Mouse (Mus musculus) 3134 (cell line): ENCODE results near the gene Gm16253.
"Not testable (repeated sequence)": the region's sequence is repeated elsewhere in the genome, so short reads cannot be mapped to it uniquely, and the experiment has no call there.

Experiments used
- DNase-seq: peaks from one replicate; pipeline ENCODE4 v3.0.0-alpha.2; 2011; ENCODE audit warnings: low spot score; ENCODE audit not compliant: insufficient read length; ENCODE audit errors: extremely low read depth

Gm16253 gene

DNA sequence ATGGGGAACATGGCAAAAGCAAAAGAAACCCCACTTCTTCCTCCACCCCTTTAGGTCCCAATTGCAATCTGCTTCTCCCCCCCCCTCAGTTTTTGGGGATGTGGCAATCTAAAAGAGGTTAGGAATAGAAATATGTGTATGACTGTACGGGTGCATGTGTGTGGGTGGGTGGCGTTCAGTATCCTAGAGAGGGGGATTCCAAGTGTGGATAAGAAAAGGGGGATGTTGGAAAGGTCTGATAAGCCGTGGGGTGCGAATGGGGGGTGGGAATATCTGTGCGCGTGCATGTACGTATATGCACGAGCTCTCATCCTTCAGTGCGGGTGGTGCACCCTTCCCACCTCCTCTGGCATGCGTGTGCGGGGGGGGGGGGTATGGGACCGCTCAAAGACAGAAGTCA, 20.1 kb downstream of the Gm16253 start:
- DNase-seq = no peak

DNA sequence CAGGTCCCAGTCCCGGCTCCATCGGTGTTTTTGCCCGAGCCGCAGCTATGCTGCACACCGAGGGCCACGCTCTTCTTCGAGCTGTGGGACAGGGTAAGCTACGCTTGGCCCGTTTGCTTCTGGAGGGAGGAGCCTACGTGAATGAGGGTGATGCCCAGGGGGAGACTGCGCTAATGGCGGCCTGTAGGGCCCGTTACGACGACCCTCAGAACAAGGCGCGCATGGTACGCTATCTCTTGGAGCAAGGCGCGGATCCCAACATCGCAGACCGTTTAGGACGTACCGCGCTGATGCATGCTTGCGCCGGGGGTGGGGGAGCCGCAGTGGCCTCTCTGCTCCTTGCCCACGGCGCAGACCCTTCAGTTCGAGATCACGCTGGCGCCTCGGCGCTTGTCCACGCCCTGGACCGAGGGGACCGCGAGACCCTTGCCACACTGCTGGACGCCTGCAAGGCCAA, 20.7 kb downstream of the Gm16253 start:
- no peak for DNase-seq

- DNase-seq = no peak
Measured at GRCm38 (mm10) chr3:96598156-96599068, 21.6 kb downstream of the Gm16253 start.

DNA sequence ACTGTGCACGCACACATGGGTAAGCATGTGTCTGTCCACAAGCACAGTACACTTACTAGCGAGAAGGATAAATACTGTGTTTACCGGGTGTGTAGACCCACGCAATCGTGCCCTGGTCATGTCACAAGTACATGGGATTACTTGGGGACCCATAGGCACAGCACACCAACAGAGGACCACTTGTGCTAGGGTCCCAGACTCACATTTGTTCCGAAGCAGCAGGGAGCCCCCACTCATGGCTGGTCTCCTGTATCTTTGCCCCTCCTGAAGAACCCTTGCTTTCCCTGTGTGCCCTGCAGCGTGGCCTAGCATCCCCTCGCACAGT, 22.2 kb downstream of the Gm16253 start:
- no peak for DNase-seq

DNA sequence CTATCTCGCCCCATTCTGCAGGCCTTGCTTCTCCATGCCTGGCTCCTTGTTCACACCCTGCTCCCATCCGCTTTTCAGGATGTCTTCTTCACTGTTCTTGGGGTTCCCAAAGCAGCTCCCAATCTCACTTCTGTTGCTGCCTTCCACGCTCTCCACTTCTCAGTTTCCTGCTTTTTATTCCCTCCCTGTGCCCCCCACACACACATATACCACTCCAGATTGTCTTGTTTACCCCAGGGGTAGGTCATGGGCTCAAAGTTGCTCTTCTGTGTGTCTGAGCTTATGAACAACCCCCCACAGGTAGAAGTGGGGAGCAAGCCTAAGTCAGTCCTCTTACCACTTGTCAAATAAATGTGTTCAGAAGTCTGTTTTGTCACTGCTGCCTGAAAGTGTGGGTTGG, 22.6 kb downstream of the Gm16253 start:
- no peak for DNase-seq

DNA sequence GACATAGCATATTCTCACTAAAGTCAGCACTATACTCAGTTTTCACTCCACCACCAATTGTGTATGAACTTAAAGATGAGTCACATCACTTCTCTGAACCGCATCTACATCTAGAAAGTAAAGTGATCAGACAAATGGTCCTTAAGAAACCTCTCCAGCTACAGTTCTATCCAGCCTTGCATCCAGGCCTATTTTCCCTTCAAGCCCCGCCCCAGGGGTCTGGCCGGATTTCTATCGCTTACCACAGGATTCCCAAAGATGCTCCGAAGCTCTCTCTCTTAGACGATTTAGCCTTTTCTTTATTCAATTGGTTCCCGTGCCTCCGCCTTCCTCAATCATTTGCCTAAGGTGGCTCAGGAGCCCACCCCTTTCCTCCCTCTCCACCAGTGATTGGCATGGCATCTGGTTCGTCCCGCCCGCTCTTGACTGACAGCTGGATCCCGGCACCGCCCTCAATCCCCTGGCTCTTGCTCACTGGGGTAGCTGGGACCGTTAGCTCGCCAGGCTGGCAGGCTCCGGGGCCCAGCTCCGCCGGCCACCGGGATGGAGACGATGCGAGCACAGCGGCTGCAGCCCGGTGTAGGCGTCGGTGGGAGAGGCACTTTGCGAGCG, 24.0 kb downstream of the Gm16253 start, which contains the start of gene Lix1l:
Gene Lix1l (plus strand): TSS at position 511 of the 612 bp plus-strand sequence.
- DNase-seq = peak; percentile 98

- peak; percentile 82 for DNase-seq
Measured at GRCm38 (mm10) chr3:96601251-96601787, 24.5 kb downstream of the Gm16253 start.

DNA sequence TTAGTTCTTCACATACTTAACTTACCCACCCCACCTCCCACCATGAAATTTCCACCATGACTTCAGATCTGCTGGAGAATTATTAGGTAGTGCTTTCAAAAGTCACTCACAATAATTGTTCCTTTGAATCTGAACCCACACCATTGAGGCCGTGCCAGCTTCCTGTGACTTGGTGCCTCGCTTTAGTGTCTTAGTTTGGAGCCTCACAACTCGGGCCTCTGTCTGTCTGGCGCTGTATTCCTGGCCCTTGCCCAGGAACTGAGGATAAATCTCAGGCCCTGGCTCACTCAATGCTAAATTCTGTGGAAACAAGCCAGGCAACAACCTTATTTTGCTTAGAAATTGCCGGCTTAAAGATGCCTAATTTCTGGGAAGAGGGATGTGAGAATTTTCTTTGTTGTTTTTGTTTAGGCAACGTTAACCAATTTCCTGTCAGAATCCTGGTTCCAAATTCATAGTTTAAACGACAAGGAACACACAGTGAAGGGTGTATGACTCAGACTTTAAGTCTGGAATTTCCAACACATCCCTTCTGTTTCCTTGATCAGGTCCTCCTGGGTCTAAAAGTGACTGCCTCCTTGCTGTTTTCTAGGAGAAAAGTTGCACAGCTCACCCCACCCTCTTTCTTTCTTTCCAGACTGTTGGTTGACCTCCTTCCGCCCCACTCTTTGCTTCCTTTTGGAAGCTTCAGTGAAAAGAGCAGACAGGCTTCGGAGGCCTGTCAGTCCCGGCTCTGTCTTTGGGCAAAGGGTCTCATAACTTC, 25.3 kb downstream of the Gm16253 start:
- DNase-seq = no peak

- no peak for DNase-seq
Measured at GRCm38 (mm10) chr3:96602704-96603084, 25.9 kb downstream of the Gm16253 start.

GRCm38 (mm10) chr3:96603311-96603710, 26.5 kb downstream of the Gm16253 start:
- DNase-seq = no peak

DNA sequence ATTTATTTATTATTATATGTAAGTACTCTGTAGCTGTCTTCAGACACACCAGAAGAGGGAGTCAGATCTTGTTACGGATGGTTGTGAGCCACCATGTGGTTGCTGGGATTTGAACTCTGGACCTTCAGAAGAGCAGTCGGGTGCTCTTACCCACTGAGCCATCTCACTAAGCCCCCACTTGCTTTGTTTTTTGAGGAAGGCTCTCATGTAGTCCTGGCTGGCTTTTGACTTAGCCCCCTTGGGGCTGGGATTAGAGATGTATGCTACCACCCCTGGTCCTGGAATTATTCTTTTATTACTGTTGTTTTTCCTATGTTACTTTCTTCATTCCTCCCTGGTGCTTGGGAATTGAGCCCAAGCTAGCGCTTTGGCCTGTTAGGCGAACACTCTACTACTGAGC, 29.2 kb downstream of the Gm16253 start:
- not testable (repeated sequence) for DNase-seq

- DNase-seq = no peak
Measured at GRCm38 (mm10) chr3:96606618-96607017, 29.8 kb downstream of the Gm16253 start.

DNA sequence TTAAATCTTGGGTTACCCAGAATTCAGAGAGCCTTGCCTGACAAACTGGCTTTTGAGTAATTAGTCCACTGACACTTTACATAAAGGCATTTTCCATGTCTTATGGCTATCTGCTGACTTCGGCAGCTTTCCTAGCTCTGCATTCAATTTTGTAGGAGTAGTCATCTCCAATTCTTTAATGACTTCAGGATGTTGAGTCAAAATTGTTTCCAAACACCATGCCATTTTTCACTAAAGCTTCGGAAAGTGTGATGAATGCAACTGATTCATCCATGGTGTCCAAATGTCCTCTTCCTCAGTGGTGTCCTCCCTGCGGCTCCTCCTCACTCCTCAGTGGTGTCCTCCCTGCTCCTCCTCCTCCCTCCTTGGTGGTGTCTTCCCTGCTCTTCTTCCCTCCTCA, 41.2 kb downstream of the Gm16253 start:
- DNase-seq = no peak

GRCm38 (mm10) chr3:96623201-96623600, 46.4 kb downstream of the Gm16253 start:
- no peak for DNase-seq

DNA sequence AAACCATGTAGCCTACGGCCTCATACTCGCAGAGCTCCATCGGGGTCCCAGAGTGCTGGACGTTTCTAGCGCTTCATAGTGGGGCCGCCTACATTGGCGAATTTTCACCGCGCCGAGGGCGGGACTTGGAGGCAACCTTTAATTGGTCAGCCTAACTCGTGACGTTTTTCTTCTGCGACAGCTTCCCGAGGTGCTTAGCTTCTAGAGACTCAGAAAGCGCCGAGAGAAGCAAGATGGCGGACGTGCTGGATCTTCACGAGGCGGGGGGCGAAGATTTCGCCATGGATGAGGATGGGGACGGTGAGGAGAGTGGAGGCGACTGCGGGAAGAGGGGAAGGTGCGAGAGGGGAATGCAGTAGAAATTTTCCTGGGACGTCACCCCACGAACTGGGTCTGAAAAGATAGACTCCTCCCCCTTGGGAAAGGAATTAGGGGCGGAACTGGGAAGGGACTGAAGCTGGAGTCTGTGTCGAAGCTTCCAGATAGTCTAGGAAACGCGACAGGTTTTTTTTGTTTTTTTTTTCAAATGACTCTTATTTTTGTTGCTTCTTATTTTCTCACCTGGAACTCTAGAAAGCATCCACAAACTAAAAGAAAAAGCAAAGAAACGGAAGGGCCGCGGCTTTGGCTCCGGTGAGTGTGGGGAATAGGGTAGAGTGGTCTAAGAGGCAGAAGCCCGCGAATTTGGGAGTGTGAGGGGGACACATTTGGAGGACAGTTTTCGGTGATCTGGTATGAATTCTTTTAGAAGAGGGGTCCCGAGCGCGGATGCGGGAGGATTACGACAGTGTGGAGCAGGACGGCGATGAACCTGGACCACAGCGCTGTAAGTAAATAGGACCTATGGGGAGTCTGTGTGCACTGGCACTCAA, 53.2 kb downstream of the Gm16253 start, which contains the start of gene Rbm8a:
Gene Rbm8a (plus strand): TSS at position 205 of the 872 bp plus-strand sequence.
- peak; percentile 91 for DNase-seq
